Mouse (Mus musculus) spleen, adult 10 weeks (tissue): ENCODE data around the gene Dus3l. TPM values are rescaled to one million over a fixed set of nuclear protein-coding genes. Genes with fewer than 3 reads are reported as not detected.

Experiments used
- polyA plus RNA-seq: library from polyadenylated mRNA; stranded (reverse); fragments of 350-450 nt; fragmentation: Illumina TruSeq; extraction: RNeasy Lipid Tissue Mini Kit (QIAGEN cat#74804); gene quantifications from one replicate; pipeline ENCODE4 v1.2.3, GENCODE M21; 2015; ENCODE audit warnings: low replicate concordance; ENCODE audit not compliant: insufficient read depth

Gene Dus3l
- 8.4 TPM for polyA plus RNA-seq

GRCm38 (mm10) chr17:56764474-56765354, at the start of gene Dus3l:
Gene Dus3l, plus strand, starts transcription at chr17:56764757.

GRCm38 (mm10) chr17:56717363-56718058, 47.0 kb upstream of the Dus3l start, which contains the start of the genes Ndufa11 and Vmac:
Gene Ndufa11, plus strand, starts transcription at chr17:56717767.
Gene Vmac, minus strand, starts transcription at chr17:56718022.

GRCm38 (mm10) chr17:56757416-56758123, 7.0 kb upstream of the Dus3l start, which contains the start of gene Nrtn:
Gene Nrtn, minus strand, starts transcription at chr17:56757530.

GRCm38 (mm10) chr17:56769950-56770349, 5.4 kb downstream of the Dus3l start, which contains the start of gene Prr22:
Gene Prr22, plus strand, starts transcription at chr17:56770250.

Other genes with a start within 250 kb of the Dus3l start
- 3.7 TPM for gene Gm20219, start 210.4 kb upstream of the Dus3l start, polyA plus RNA-seq
- 210 TPM for gene Safb2, start 180.2 kb upstream of the Dus3l start, polyA plus RNA-seq
- 93.0 TPM for gene Safb, start 179.9 kb upstream of the Dus3l start, polyA plus RNA-seq
- gene 2410015M20Rik, start 155.0 kb upstream of the Dus3l start, polyA plus RNA-seq, result 76.3 TPM
- 36.7 TPM for gene Rpl36, start 151.3 kb upstream of the Dus3l start, polyA plus RNA-seq
- 20.3 TPM for gene Lonp1, start 137.9 kb upstream of the Dus3l start, polyA plus RNA-seq
- gene Catsperd, start 136.6 kb upstream of the Dus3l start, polyA plus RNA-seq, result 0.35 TPM
- gene Ranbp3, start 91.5 kb upstream of the Dus3l start, polyA plus RNA-seq, result 25.8 TPM
- 12.6 TPM for gene Ndufa11, start 47.0 kb upstream of the Dus3l start, polyA plus RNA-seq
- 17.4 TPM for gene Vmac, start 46.7 kb upstream of the Dus3l start, polyA plus RNA-seq
- not detected for gene Nrtn, start 7.2 kb upstream of the Dus3l start, polyA plus RNA-seq
- gene Prr22, start 5.5 kb downstream of the Dus3l start, polyA plus RNA-seq, result 0.18 TPM
- 1.8 TPM for gene Rfx2, start 66.3 kb downstream of the Dus3l start, polyA plus RNA-seq
- not detected for gene Acsbg2, start 109.7 kb downstream of the Dus3l start, polyA plus RNA-seq
- gene 1700061G19Rik, start 110.7 kb downstream of the Dus3l start, polyA plus RNA-seq, result 0.19 TPM
- 8.2 TPM for gene Mllt1, start 170.7 kb downstream of the Dus3l start, polyA plus RNA-seq
- gene Acer1, start 217.4 kb downstream of the Dus3l start, polyA plus RNA-seq, result not detected
- 11.5 TPM for gene Clpp, start 225.5 kb downstream of the Dus3l start, polyA plus RNA-seq
- 7.3 TPM for gene Alkbh7, start 232.6 kb downstream of the Dus3l start, polyA plus RNA-seq
- gene Pspn, start 235.3 kb downstream of the Dus3l start, polyA plus RNA-seq, result not detected
- 29.0 TPM for gene Gtf2f1, start 246.5 kb downstream of the Dus3l start, polyA plus RNA-seq
- gene Gm17949, start 246.7 kb downstream of the Dus3l start, polyA plus RNA-seq, result not detected